Mouse (Mus musculus) embryonic facial prominence, embryonic 13.5 days (tissue): ENCODE measurements around the gene Adam15. TPM values are rescaled to one million over a fixed set of nuclear protein-coding genes. Genes with fewer than 3 reads are reported as not detected.
A peak's percentile ranks its signal among the peaks of the same experiment; 100 is the strongest.

Source experiments
- ATAC-seq: fragments of 200-750 bp; cut with Nextera tagmentation; 2 replicates; pipeline ENCODE4 v1.8.0; 2017; ENCODE audit warnings: low read depth; ENCODE audit not compliant: insufficient number of reproducible peaks, insufficient read depth, low FRiP score, low TSS enrichment
- H3K27ac ChIP-seq: fragments of 300-500 bp; sonication (generic); 2 replicates; pipeline ENCODE4 v1.5.1; 2015; ENCODE audit warnings: moderate library complexity, mild to moderate bottlenecking, inconsistent platforms
- H3K27me3 ChIP-seq: fragments of 300-500 bp; sonication (generic); 2 replicates; pipeline ENCODE4 v1.6.1; 2015; ENCODE audit warnings: mild to moderate bottlenecking, inconsistent platforms
- H3K36me3 ChIP-seq: fragments of 300-500 bp; sonication (generic); 2 replicates; pipeline ENCODE4 v1.6.1; 2015; ENCODE audit warnings: mild to moderate bottlenecking, inconsistent platforms
- H3K4me1 ChIP-seq: fragments of 300-500 bp; sonication (generic); 2 replicates; pipeline ENCODE4 v1.6.1; 2015; ENCODE audit warnings: inconsistent platforms
- H3K4me2 ChIP-seq: fragments of 300-500 bp; sonication (generic); 2 replicates; pipeline ENCODE4 v1.6.1; 2015; ENCODE audit warnings: moderate library complexity, mild to moderate bottlenecking, inconsistent platforms
- H3K4me3 ChIP-seq: fragments of 300-500 bp; sonication (generic); 2 replicates; pipeline ENCODE4 v1.5.1; 2015; ENCODE audit warnings: mild to moderate bottlenecking, inconsistent platforms
- H3K9ac ChIP-seq: fragments of 300-500 bp; sonication (generic); 2 replicates; pipeline ENCODE4 v1.6.1; 2015; ENCODE audit warnings: mild to moderate bottlenecking, inconsistent platforms
- H3K9me3 ChIP-seq: fragments of 300-500 bp; sonication (generic); 2 replicates; pipeline ENCODE4 v1.6.1; 2016; ENCODE audit warnings: inconsistent platforms
- WGBS: fragments of 180-500 bp; shearing (Covaris S2); methylation state at CpG from one replicate; pipeline ENCODE4 v1.1.7; 2015; ENCODE audit warnings: mixed read lengths; 5-methylcytosine and 5-hydroxymethylcytosine counted together
- polyA plus RNA-seq: library from polyadenylated mRNA; unstranded; fragments of >200 nt; fragmentation: Nextera tagmentation; extraction: Ambion mirVana; gene quantifications from 2 replicates; pipeline ENCODE4 v1.2.1, GENCODE M21; 2015

The Adam15 gene
- polyA plus RNA-seq, 1 experiment from 2014 or later = 52.6 TPM

DNA sequence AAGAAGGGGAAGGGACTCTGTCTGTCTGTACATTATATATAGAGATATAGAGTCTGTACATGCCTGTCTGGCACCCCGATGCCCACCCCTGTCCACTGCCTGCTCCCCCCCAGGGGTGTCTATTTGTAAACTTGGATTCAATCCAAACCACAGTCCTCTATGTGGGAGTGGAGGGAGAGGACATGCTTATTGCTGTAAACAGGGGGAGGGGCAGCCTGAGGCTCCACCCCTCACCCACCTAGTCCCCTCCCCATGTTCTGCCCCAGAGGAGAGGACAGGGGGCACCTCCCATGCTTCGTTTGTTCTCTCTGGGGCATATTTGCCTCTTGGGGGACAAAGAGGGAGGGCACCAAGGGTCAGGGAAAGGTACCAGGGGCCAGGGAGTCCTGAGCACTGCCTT, 35.0 kb downstream of the Adam15 start:
- Histone ChIP-seq H3K4me3 (peak overlapping the region; percentile 36), H3K9ac (peak overlapping the region; percentile 62; the same call in 1 of the 2 replicates), H3K9me3 (peaks cover 5% of the 10 kb centered on the region; the same call in 1 of the 2 replicates), H3K4me1 (peaks cover 52% of the 10 kb centered on the region), H3K27me3 (peaks cover 36% of the 10 kb centered on the region), H3K36me3 (no peaks in the 10 kb centered on the region), H3K4me2 (peak overlapping the region; percentile 67), H3K27ac (no peak overlapping the region)
- 49% methylated on average over 2 of the region's 2 CpGs for WGBS
- ATAC-seq = no peak

DNA sequence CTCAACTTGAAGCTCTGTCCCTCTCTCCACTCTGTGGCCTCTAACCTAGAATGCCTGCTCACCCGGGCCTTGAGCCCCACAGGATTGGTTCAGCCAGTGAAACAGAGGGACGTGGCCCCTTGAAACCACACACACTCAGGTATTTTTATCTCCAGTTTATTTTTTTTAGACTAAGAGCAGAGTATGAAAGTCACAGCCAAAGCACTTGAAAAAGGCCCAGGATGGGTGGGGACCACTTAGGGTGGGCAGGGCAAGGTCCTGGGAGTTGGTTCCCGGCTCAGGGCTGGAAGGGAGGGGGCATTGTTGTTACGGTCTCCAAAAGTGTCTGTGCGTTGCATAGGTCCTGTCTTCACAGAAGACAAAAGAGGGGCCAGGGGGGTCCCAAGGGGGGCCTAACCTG, 35.5 kb downstream of the Adam15 start:
- H3K4me1 ChIP-seq = peaks cover 48% of the 10 kb centered on the region

DNA sequence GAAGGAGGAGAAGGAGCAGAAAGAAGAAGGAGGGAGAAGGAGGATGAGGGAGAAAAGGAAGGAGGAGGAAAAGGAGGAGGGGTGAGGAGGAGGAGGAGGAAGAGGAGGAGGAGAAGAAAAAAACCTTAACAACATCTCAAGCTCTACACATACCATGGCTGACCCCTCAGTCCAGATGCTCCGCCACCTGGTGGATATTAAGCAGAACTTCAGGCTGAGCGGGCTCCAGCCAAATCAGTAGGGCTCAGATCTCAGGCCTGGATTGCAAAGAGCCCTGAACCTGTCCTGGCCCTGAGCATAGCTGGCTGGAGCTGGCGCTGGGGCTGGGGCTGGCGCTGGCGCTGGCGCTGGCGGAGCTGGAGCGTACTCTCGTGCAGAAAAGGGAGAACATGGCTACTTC, 41.7 kb downstream of the Adam15 start:
- H3K9ac ChIP-seq = no peak overlapping the region
- H3K27me3 ChIP-seq = no peaks in the 10 kb centered on the region
- 6% methylated on average over 9 of the region's 9 CpGs for WGBS
- H3K4me1 ChIP-seq = peaks cover 16% of the 10 kb centered on the region
- H3K36me3 ChIP-seq = no peaks in the 10 kb centered on the region
- peaks cover 5% of the 10 kb centered on the region; the same call in 1 of the 2 replicates for H3K9me3 ChIP-seq
- H3K4me3 ChIP-seq = no peak overlapping the region
- no peak overlapping the region for H3K4me2 ChIP-seq
- no peak overlapping the region for H3K27ac ChIP-seq
- no peak for ATAC-seq

More for the DNA sequence above, 35.5 kb downstream of the Adam15 start:
- Histone ChIP-seq H3K4me2 (no peak overlapping the region), H3K9me3 (peaks cover 5% of the 10 kb centered on the region; the same call in 1 of the 2 replicates), H3K27ac (no peak overlapping the region), H3K27me3 (peaks cover 32% of the 10 kb centered on the region), H3K4me3 (no peak overlapping the region), H3K36me3 (no peaks in the 10 kb centered on the region), H3K9ac (no peak overlapping the region)
- no peak for ATAC-seq
- 74% methylated on average over 5 of the region's 5 CpGs for WGBS

DNA sequence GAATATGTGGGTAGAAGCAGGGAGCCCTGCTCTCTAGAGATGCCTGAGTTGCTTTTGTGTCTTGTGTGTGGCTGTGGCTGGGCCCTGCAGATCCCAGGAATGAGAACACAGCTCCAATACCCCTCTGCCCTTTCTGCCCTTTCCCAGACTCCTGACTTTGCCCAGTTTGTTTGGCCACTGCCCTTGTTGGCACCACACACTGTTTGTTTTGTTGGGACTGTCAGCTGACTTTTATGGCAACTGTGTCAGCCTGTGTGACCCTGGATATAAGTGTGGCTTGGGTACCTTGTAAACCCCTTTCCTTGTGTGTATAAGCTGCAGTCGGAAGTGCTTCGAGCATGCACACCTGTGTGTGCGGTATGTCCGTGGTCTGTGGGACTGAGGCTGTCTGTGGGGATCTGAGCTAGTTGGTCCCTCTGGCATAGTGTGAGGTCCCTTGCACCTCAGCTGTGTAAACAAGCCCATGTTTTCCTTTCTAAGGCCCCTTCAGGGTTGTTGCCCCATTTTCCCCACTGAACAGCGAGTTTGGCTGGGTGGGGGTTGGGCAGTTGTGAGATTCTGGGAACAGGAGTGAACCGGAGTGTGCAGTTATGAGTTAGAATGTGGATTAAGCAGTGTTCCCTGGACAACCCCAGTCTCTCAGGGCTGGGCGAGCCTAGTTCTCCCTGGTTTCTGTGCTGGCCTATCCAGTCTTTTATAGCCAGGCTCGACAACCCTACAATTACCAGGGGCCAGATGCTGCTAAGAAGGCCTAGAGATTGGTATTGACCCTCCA, 44.1 kb downstream of the Adam15 start:
- H3K9ac ChIP-seq = 0 out of 2 replicates have a peak overlapping the region, but pooled peaks have one; percentile 21

DNA sequence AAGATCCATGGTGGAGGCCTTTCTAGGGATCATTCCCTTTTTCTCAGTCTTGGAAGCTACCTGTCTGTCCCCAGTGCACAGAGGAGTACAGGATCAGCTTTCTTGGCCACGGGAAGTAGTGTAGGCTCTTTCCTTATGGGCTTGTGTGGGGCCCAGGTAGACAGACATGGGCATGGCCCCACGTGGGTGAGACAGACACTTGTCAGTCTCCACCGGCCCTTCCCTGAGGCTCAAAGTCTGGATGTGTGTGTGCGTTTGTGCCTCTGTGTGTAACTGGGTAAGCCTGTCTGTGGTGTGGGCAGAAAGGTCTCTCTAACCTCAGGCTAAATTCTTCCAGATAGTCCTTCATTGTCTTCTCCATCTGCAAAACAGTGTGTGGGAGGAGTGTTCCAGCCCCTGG, 44.7 kb downstream of the Adam15 start:
- no peak for ATAC-seq
- Histone ChIP-seq H3K27ac (peak overlapping the region; percentile 0; the same call in 1 of the 2 replicates), H3K4me1 (peaks cover 17% of the 10 kb centered on the region), H3K4me3 (no peak overlapping the region), H3K9me3 (no peaks in the 10 kb centered on the region), H3K4me2 (no peak overlapping the region), H3K9ac (peak overlapping the region; percentile 21; the same call in 1 of the 2 replicates), H3K27me3 (peaks cover 3% of the 10 kb centered on the region; the same call in 1 of the 2 replicates), H3K36me3 (no peaks in the 10 kb centered on the region)
- WGBS = 40% methylated on average over 4 of the region's 4 CpGs

More for the DNA sequence above, 44.1 kb downstream of the Adam15 start:
- 53% methylated on average over 8 of the region's 8 CpGs for WGBS
- H3K4me1 ChIP-seq = peaks cover 16% of the 10 kb centered on the region
- no peak overlapping the region for H3K4me2 ChIP-seq
- ATAC-seq = no peak
- H3K4me3 ChIP-seq = no peak overlapping the region
- no peaks in the 10 kb centered on the region for H3K36me3 ChIP-seq
- H3K9me3 ChIP-seq = no peaks in the 10 kb centered on the region
- H3K27ac ChIP-seq = peak overlapping the region; percentile 0; the same call in 1 of the 2 replicates
- no peaks in the 10 kb centered on the region for H3K27me3 ChIP-seq

DNA sequence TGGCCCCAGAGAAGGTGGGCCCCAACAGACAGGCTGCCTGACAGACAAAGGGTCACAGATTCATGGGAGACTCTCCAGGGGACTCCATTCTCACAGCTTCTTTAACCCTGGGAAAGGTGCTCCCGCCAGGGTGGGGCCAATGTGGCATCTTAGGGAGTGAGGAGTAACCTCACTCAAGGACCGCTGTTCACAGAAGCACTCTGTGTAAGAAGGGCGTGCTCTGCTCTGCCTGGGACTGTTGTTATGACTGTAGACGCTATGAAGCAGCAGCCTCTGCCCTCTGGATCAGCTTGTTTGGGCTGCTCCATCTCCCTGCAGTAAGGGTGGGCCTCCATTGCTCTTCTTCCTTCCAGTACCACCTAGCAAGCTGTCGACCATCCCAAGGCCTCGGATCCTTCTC, 45.4 kb downstream of the Adam15 start:
- Histone ChIP-seq H3K4me3 (no peak overlapping the region), H3K9ac (no peak overlapping the region), H3K36me3 (no peaks in the 10 kb centered on the region), H3K27ac (no peak overlapping the region), H3K4me1 (peaks cover 23% of the 10 kb centered on the region), H3K4me2 (no peak overlapping the region), H3K9me3 (no peaks in the 10 kb centered on the region), H3K27me3 (peaks cover 4% of the 10 kb centered on the region; the same call in 1 of the 2 replicates)
- ATAC-seq = no peak
- 59% methylated on average over 6 of the region's 6 CpGs for WGBS

DNA sequence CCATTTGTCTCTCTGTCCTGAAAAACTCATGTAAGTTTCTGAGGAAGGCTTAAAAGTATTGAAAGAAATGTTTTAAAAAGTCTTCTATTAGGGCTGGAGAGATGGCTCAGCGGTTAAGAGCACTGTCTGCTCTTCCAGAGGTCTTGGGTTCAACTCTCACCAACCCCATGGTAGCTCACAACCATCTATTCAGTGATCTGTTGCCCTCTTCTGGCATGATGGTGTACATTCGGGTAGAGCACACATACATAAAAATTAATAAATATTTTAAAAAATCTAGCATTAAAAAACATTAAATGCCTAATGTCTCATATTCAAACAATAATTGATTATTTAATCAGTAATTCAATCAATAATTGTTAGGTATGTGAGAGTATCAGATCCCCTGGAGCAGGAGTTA, 49.3 kb downstream of the Adam15 start:
- Histone ChIP-seq H3K9ac (no peak overlapping the region), H3K27ac (no peak overlapping the region), H3K36me3 (no peaks in the 10 kb centered on the region), H3K4me2 (no peak overlapping the region), H3K4me1 (peaks cover 18% of the 10 kb centered on the region), H3K4me3 (no peak overlapping the region), H3K9me3 (no peaks in the 10 kb centered on the region), H3K27me3 (peaks cover 4% of the 10 kb centered on the region; the same call in 1 of the 2 replicates)
- 59% methylated on average over 2 of the region's 2 CpGs for WGBS
- ATAC-seq = no peak

DNA sequence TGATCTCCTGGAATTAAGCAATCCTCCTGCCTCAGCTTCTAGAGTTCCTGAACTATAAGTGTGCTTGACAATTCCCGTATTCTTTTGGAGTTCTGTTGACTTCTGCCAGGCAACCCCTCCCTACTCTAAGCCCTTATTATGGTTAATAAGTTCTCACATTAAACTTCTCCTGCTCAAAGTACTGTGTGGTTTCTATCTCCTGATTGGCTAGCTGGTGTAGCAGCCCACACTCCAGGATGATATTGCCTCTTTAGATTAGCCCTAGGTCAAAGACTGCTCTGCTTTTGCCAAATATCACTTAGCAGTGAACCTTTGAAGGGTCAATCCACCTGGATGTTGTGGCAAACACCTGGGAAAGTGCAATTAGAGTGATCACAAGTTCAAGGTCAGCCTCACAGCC, 49.7 kb downstream of the Adam15 start:
- no peak for ATAC-seq
- Histone ChIP-seq H3K4me2 (peak overlapping the region; percentile 57), H3K27ac (no peak overlapping the region), H3K27me3 (peaks cover 4% of the 10 kb centered on the region; the same call in 1 of the 2 replicates), H3K9ac (no peak overlapping the region), H3K9me3 (no peaks in the 10 kb centered on the region), H3K36me3 (no peaks in the 10 kb centered on the region), H3K4me3 (peak overlapping the region; percentile 29; the same call in 1 of the 2 replicates), H3K4me1 (peaks cover 15% of the 10 kb centered on the region)
- 47% methylated on average over 1 of the region's 1 CpGs for WGBS

DNA sequence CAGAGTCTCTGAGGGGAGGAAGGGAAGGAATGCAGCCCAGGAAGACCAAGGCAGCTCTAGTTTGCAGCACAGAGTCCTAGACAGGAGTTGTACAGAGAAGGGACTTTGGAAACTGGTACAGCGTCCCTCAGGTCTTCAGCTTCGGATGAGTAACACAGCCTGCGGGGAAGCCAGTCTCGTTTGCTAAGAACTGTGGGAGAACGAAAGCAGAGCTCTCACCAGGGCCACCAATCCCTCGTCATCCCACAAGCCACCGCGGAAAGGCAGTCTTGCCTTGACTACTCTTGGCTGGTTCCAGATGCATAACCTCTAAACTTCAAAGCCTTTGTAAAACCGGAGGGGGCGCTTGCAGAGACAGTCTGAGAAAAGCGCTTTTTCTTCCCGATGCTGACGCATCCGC, 50.3 kb downstream of the Adam15 start:
- H3K4me1 ChIP-seq = peaks cover 12% of the 10 kb centered on the region
- no peak for ATAC-seq
- peak overlapping the region; percentile 29 for H3K4me3 ChIP-seq
- H3K4me2 ChIP-seq = peak overlapping the region; percentile 57
- 2% methylated on average over 14 of the region's 14 CpGs for WGBS
- peaks cover 4% of the 10 kb centered on the region; the same call in 1 of the 2 replicates for H3K27me3 ChIP-seq
- H3K9ac ChIP-seq = peak overlapping the region; percentile 59
- H3K9me3 ChIP-seq = no peaks in the 10 kb centered on the region
- peak overlapping the region; percentile 44 for H3K27ac ChIP-seq
- no peaks in the 10 kb centered on the region for H3K36me3 ChIP-seq

DNA sequence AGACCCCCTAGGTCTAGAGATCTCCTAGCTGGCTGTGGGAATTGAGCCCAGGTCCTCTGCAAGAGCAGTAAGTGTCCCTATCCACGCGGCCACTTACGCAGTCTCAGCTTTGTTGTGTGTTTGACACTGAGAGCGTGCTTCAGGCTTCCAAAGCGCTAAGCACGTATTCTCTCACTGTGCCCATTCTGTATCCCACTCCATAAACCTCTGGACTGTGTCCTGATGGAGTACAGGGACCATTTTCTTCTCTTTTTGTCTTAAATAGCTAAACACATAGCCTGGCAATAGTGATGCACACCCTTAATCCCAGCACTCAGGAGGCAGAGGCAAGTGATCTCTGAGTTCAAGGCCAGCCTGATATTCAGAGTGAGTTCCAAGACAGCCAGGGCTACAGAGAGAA, 50.9 kb downstream of the Adam15 start:
- no peak for ATAC-seq
- Histone ChIP-seq H3K27me3 (peaks cover 4% of the 10 kb centered on the region; the same call in 1 of the 2 replicates), H3K36me3 (no peaks in the 10 kb centered on the region), H3K9me3 (no peaks in the 10 kb centered on the region), H3K4me1 (peaks cover 12% of the 10 kb centered on the region), H3K4me3 (no peak overlapping the region), H3K4me2 (peak overlapping the region; percentile 57), H3K9ac (no peak overlapping the region), H3K27ac (no peak overlapping the region)
- 84% methylated on average over 6 of the region's 6 CpGs for WGBS

DNA sequence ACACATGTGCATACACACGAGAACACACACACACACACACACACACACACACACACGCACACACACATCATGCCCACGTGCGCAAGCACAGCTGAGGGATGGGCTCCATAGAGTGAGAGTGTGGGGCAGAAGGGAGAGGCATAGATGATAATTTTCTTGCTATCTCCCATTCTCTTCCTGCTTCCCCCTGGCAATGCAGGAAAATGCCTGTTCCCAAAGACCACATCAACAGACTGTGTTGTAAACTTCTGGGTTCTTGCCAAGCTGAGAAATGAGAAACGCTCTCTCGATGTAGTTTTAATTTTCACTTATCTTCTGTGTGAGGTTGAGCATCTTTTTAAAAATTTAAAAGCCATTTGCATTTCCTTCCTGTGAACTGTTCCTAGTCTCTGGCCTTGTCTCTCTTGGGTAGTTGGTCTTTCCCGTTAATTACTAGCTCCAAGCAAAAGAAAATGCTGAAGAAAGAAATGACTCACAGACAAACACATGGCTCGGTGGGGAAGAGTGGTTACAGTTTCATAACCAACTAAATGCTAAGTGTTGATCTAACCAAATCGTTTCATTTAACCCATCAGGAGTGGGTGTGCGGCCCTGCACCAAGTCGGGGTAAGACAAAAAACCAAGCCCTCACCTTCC, 52.9 kb downstream of the Adam15 start:
- H3K27me3 ChIP-seq = peaks cover 4% of the 10 kb centered on the region; the same call in 1 of the 2 replicates
- H3K9me3 ChIP-seq = no peaks in the 10 kb centered on the region
- no peak overlapping the region for H3K27ac ChIP-seq
- WGBS = 77% methylated on average over 11 of the region's 11 CpGs
- peaks cover 12% of the 10 kb centered on the region for H3K4me1 ChIP-seq
- no peak overlapping the region for H3K4me3 ChIP-seq
- no peaks in the 10 kb centered on the region for H3K36me3 ChIP-seq
- no peak for ATAC-seq
- H3K9ac ChIP-seq = no peak overlapping the region
- no peak overlapping the region for H3K4me2 ChIP-seq
